Mouse (Mus musculus) spleen, adult 12 weeks (tissue): ENCODE measurements around the gene Gys1.
"Not testable (repeated sequence)": the region's sequence is repeated elsewhere in the genome, so short reads cannot be mapped to it uniquely, and the experiment has no call there.

Source experiments
- DNase-seq: peaks from one replicate; pipeline ENCODE4 v3.0.0; 2022; ENCODE audit warnings: low spot score

Gene Gys1

GRCm38 (mm10) chr7:45481374-45481927, 46.8 kb downstream of the Gys1 start, which contains the start of gene Tulp2:
Gene Tulp2 (plus strand): TSS chr7:45481877.
- DNase-seq, result no peak

- DNase-seq, result no peak
Observed at GRCm38 (mm10) chr7:45482166-45482565, 47.5 kb downstream of the Gys1 start.

GRCm38 (mm10) chr7:45484985-45485384, 50.3 kb downstream of the Gys1 start:
- not testable (repeated sequence) for DNase-seq

GRCm38 (mm10) chr7:45486158-45486557, 51.5 kb downstream of the Gys1 start:
- no peak for DNase-seq

GRCm38 (mm10) chr7:45486761-45487415, 52.2 kb downstream of the Gys1 start, which contains the start of gene Gm45808:
Gene Gm45808 (minus strand): TSS chr7:45486811.
- no peak for DNase-seq

DNA sequence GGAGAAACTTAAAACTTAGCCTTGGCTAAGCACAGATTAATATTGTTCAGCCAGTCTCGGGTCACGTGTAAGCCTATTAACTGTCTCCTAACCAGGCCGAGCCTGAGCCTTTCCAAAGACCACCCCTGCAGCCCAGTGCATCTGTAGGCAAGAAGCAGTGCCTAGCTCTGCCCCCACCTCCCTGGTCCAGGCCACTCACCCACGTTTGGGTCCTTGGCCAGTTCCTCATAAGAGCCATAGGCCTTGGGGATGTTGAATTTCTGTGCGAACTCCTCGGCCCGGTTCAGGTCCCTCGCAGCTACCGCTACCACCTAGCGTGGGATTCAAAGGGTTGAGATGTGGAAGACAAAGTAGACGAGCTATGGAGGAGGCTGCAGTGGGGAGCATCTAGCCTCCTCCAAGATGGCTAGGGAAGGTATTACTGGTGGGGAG, 53.2 kb downstream of the Gys1 start:
- no peak for DNase-seq

DNA sequence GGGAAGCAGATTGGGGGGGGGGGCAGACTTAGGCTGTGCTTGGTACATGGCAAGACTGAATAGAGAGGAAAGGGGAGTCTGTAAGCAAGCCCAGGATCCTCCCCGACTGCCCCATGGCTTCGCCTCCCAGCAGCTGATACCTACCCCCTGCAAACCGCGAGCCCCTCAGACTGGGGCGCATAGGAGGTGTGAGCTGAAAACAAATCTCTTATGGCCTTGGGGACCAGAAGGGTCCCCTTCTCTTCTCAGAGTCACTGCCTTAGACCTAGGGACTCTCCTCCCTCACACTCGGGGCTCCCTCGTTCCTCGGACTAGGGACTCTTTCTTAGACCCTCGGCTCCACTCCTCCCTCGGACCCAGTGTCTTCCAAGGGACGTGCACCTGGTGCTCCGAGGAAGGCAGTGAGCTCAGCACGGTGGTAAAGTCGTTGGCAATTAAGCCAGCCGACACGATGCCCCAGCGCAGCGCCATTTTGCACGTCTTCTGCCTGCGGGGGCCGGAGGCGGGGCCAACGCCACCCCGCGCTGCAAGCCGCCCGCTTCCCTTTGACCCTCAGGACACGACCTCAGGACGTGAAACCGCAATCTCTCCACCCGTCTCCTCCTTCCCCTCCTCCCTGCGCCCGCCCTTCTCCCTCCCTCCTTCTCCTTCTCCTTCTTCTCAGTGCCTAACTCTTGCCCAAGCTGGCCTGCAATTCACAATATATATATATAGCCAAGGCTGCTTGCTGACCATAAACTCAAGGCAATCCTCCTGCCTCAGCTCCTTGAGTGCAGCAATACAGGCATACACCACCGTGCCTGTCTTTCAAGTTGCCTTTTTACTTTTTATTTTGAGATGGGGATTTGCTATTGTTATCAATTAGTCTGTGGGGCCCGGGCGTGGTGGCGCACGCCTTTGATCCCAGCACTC, 53.9 kb downstream of the Gys1 start, which contains the start of gene Dhdh:
Dhdh (minus strand) TSS at position 513 of the 912 bp plus-strand sequence.
- DNase-seq, result no peak

DNA sequence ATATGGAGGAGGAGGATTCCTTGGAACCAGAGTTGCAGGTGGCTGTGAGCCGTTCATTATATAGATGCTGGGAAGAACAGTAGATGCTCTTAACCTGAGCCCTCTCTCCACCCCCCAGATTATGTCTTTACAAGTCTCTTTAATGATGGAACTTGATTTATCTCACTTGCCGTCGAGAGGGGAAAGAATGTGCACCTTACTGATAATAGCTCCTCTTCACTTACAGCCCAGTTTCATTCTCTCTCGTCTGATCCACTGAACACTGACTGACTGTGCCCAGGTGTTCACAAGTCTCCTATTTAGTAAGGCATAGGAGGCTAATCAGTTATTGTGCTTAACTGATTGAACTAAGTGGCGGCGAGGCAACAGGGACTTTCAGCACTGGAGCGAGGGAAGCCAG, 54.9 kb downstream of the Gys1 start:
- DNase-seq, result no peak

- DNase-seq, result no peak
Observed at GRCm38 (mm10) chr7:45490822-45491221, 56.2 kb downstream of the Gys1 start.

GRCm38 (mm10) chr7:45491264-45491663, 56.6 kb downstream of the Gys1 start:
- no peak for DNase-seq

- no peak for DNase-seq
Observed at GRCm38 (mm10) chr7:45492225-45492844, 57.7 kb downstream of the Gys1 start.

GRCm38 (mm10) chr7:45492951-45493350, 58.3 kb downstream of the Gys1 start:
- DNase-seq, result no peak

GRCm38 (mm10) chr7:45494548-45494947, 59.9 kb downstream of the Gys1 start:
- DNase-seq, result no peak

- no peak for DNase-seq
Observed at GRCm38 (mm10) chr7:45498427-45498826, 63.8 kb downstream of the Gys1 start.
